Mouse (Mus musculus) layer of hippocampus, adult 2 months (tissue): ENCODE results near the gene Ros1. TPM values are rescaled to one million over a fixed set of nuclear protein-coding genes. Genes with fewer than 3 reads are reported as not detected.
A peak's percentile ranks its signal among the peaks of the same experiment; 100 is the strongest.

Source experiments
- DNase-seq, 2 experiments: peaks; one replicate each; pipeline ENCODE4 v3.0.0; 2022; ENCODE audit warnings: low spot score in 2 of 2
- H3K27ac ChIP-seq: fragments of 200-600 bp; 2 replicates; pipeline ENCODE4 v1.8.1; 2022
- H3K4me3 ChIP-seq: fragments of 200-600 bp; 2 replicates; pipeline ENCODE4 v1.8.1; 2022; ENCODE audit warnings: mild to moderate bottlenecking
- CTCF ChIP-seq: fragments of 200-600 bp; conservative IDR thresholded peaks from 2 replicates; pipeline ENCODE4 v1.8.1; 2022; ENCODE audit warnings: antibody characterized with exemption, mild to moderate bottlenecking, moderate library complexity
- total RNA-seq, 2 experiments: library from RNA; stranded (reverse); gene quantifications; 2 replicates each; pipeline ENCODE4 v1.2.3; 2021

The Ros1 gene
- total RNA-seq, 2 experiments from 2014 or later: not detected

GRCm38 (mm10) chr10:52215267-52215818 is 20.3 kb upstream of the Ros1 start:
- no peak overlapping the region for H3K27ac ChIP-seq
- DNase-seq: no peak
- TF ChIP-seq CTCF: no peak
- H3K4me3 ChIP-seq: no peak overlapping the region

- TF ChIP-seq CTCF: no peak
- DNase-seq: no peak
- H3K4me3 ChIP-seq: no peak overlapping the region
- no peak overlapping the region for H3K27ac ChIP-seq
Observed at GRCm38 (mm10) chr10:52204006-52204405, 9.0 kb upstream of the Ros1 start.

- DNase-seq: no peak
Observed at GRCm38 (mm10) chr10:52185900-52186299, 9.1 kb downstream of the Ros1 start.

GRCm38 (mm10) chr10:52182878-52183277 is 12.2 kb downstream of the Ros1 start:
- no peak for DNase-seq
- Histone ChIP-seq H3K27ac (no peak overlapping the region), H3K4me3 (no peak overlapping the region)
- peak; percentile 43 for TF ChIP-seq CTCF

More at GRCm38 (mm10) chr10:52185900-52186299, 9.1 kb downstream of the Ros1 start:
- Histone ChIP-seq H3K27ac (no peak overlapping the region), H3K4me3 (no peak overlapping the region)
- TF ChIP-seq CTCF: no peak

- Histone ChIP-seq H3K4me3 (no peak overlapping the region), H3K27ac (no peak overlapping the region)
- no peak for DNase-seq
- no peak for TF ChIP-seq CTCF
Observed at GRCm38 (mm10) chr10:52174376-52174775, 20.7 kb downstream of the Ros1 start.

- no peak for TF ChIP-seq CTCF
- Histone ChIP-seq H3K4me3 (no peak overlapping the region), H3K27ac (no peak overlapping the region)
- DNase-seq: no peak
Observed at GRCm38 (mm10) chr10:52170489-52170888, 24.6 kb downstream of the Ros1 start.

- no peak overlapping the region for H3K4me3 ChIP-seq
- no peak overlapping the region for H3K27ac ChIP-seq
- no peak for DNase-seq
- no peak for TF ChIP-seq CTCF
Observed at GRCm38 (mm10) chr10:52169841-52170240, 25.2 kb downstream of the Ros1 start.

- no peak for TF ChIP-seq CTCF
- Histone ChIP-seq H3K27ac (no peak overlapping the region), H3K4me3 (no peak overlapping the region)
- no peak for DNase-seq
Observed at GRCm38 (mm10) chr10:52165376-52165775, 29.7 kb downstream of the Ros1 start.

GRCm38 (mm10) chr10:52160604-52161003 is 34.4 kb downstream of the Ros1 start:
- DNase-seq: no peak
- no peak overlapping the region for H3K27ac ChIP-seq
- TF ChIP-seq CTCF: no peak
- H3K4me3 ChIP-seq: no peak overlapping the region

GRCm38 (mm10) chr10:52159704-52160103 is 35.3 kb downstream of the Ros1 start:
- DNase-seq: no peak
- no peak for TF ChIP-seq CTCF
- no peak overlapping the region for H3K4me3 ChIP-seq
- no peak overlapping the region for H3K27ac ChIP-seq

GRCm38 (mm10) chr10:52133354-52134074 is 61.5 kb downstream of the Ros1 start:
- DNase-seq: no peak
- no peak overlapping the region for H3K4me3 ChIP-seq
- no peak for TF ChIP-seq CTCF
- no peak overlapping the region for H3K27ac ChIP-seq

GRCm38 (mm10) chr10:52130762-52131161 is 64.3 kb downstream of the Ros1 start:
- no peak for TF ChIP-seq CTCF
- Histone ChIP-seq H3K27ac (no peak overlapping the region), H3K4me3 (no peak overlapping the region)
- no peak for DNase-seq

- Histone ChIP-seq H3K4me3 (no peak overlapping the region), H3K27ac (no peak overlapping the region)
- peak; percentile 56 for TF ChIP-seq CTCF
- DNase-seq: no peak
Observed at GRCm38 (mm10) chr10:52128874-52129412, 66.1 kb downstream of the Ros1 start.
